Mouse (Mus musculus) stomach, embryonic 16.5 days (tissue): ENCODE measurements at regions not wholly inside any gene's neighbourhood (a gene's known extent, or its start where the extent isn't known, plus 50 kb on each side); places are given as distances from the start of the nearest gene placed in this dataset.

Experiments
- ATAC-seq: fragments of 200-750 bp; cut with Nextera tagmentation; 2 replicates; pipeline ENCODE4 v1.8.0; 2017; ENCODE audit warnings: moderate number of reproducible peaks, moderate TSS enrichment; ENCODE audit not compliant: insufficient read depth, low FRiP score
- H3K27ac ChIP-seq: fragments of 300-500 bp; sonication (generic); 2 replicates; pipeline ENCODE4 v1.5.1; 2014; ENCODE audit warnings: low read length
- H3K27me3 ChIP-seq: fragments of 300-500 bp; sonication (generic); 2 replicates; pipeline ENCODE4 v1.6.1; 2014; ENCODE audit warnings: low read length, control low read depth, mixed read lengths; ENCODE audit not compliant: control insufficient read depth, insufficient read depth
- H3K36me3 ChIP-seq: fragments of 300-500 bp; sonication (generic); 2 replicates; pipeline ENCODE4 v1.6.1; 2014; ENCODE audit warnings: low read length; ENCODE audit not compliant: control insufficient read depth, insufficient read depth
- H3K4me1 ChIP-seq: fragments of 300-500 bp; sonication (generic); 2 replicates; pipeline ENCODE4 v1.6.1; 2014; ENCODE audit warnings: low read length, control low read depth, mixed read lengths; ENCODE audit not compliant: control insufficient read depth, insufficient read depth
- H3K4me2 ChIP-seq: fragments of 300-500 bp; sonication (generic); 2 replicates; pipeline ENCODE4 v1.6.1; 2014; ENCODE audit warnings: low read depth, low read length, mixed read lengths
- H3K4me3 ChIP-seq: fragments of 300-500 bp; sonication (generic); replicated peaks from 2 replicates; pipeline ENCODE4 v1.5.1; 2014; ENCODE audit warnings: mild to moderate bottlenecking, low read length
- H3K9ac ChIP-seq: fragments of 300-500 bp; sonication (generic); 2 replicates; pipeline ENCODE4 v1.6.1; 2014; ENCODE audit warnings: low read length
- H3K9me3 ChIP-seq: fragments of 300-500 bp; sonication (generic); replicated peaks from 2 replicates; pipeline ENCODE4 v1.6.1; 2016; ENCODE audit warnings: low read length, control low read depth; ENCODE audit not compliant: control insufficient read depth
- WGBS: fragments of 180-500 bp; shearing (Covaris S2); extraction: QIAGEN DNeasy Blood & Tissue Kit; methylation state at CpG from one replicate; pipeline ENCODE4 v1.1.7; 2014; 5-methylcytosine and 5-hydroxymethylcytosine counted together

- Histone ChIP-seq H3K4me2 (no peak overlapping the region), H3K4me1 (no peaks in the 10 kb centered on the region), H3K27ac (no peak overlapping the region), H3K4me3 (no peak overlapping the region), H3K9me3 (no peaks in the 10 kb centered on the region), H3K9ac (no peak overlapping the region), H3K27me3 (no peaks in the 10 kb centered on the region), H3K36me3 (no peaks in the 10 kb centered on the region)
- WGBS = 68% methylated on average over 3 of the region's 3 CpGs
- ATAC-seq = no peak
These were observed 105.6 kb upstream of the Zc3h12c start for GRCm38 (mm10) chr9:52273994-52274393.

GRCm38 (mm10) chr9:52272668-52273067 is 104.3 kb upstream of the Zc3h12c start:
- Histone ChIP-seq H3K4me3 (no peak overlapping the region), H3K36me3 (no peaks in the 10 kb centered on the region), H3K4me1 (no peaks in the 10 kb centered on the region), H3K9ac (no peak overlapping the region), H3K27me3 (no peaks in the 10 kb centered on the region), H3K9me3 (no peaks in the 10 kb centered on the region), H3K27ac (no peak overlapping the region), H3K4me2 (no peak overlapping the region)
- WGBS = 65% methylated on average over 2 of the region's 2 CpGs
- no peak for ATAC-seq

DNA sequence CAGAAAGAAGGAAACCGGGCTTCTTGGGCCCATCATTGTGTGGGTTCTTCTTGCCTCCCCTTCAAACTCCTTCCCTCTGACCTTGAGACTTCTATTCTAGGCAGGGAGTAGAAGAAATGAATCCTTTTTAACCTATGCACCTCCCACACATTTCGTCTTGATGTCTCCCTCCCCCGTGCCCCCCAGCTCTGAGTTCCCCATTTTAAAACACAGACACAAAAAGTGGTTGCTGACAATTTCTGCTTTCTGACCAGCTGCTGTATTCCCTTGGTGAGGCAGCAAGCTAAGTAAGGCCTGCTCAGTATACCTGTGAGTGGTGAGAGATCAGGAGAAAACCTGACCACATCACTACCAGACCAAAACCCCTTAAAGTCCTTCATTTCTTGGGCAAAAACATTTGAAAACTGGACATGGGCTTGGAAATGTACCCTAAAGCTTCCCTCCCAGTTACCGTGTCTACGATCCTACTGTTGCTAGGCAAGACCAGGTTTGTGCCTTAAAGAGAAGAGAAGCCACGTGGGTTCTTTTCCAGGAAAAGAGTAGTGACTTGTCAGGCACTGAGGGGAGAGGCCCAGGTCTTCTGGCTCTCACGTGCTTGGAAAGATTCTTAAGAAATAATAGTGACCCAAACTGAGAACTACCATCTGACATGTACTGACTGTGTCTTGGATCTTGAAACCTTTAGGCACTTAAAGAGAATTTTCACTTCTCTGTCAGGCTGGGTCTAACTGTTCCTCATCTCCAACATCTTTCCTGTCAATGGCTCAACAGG is 103.2 kb upstream of the Zc3h12c start:
- Histone ChIP-seq H3K27ac (no peak overlapping the region), H3K4me1 (no peaks in the 10 kb centered on the region), H3K4me2 (no peak overlapping the region), H3K36me3 (no peaks in the 10 kb centered on the region), H3K9ac (no peak overlapping the region), H3K9me3 (no peaks in the 10 kb centered on the region), H3K4me3 (no peak overlapping the region), H3K27me3 (no peaks in the 10 kb centered on the region)
- WGBS = 81% methylated on average over 7 of the region's 7 CpGs
- ATAC-seq = no peak

GRCm38 (mm10) chr9:52261538-52261937 is 93.2 kb upstream of the Zc3h12c start:
- Histone ChIP-seq H3K4me3 (no peak overlapping the region), H3K4me1 (no peaks in the 10 kb centered on the region), H3K9ac (no peak overlapping the region), H3K27ac (no peak overlapping the region), H3K9me3 (no peaks in the 10 kb centered on the region), H3K36me3 (no peaks in the 10 kb centered on the region), H3K27me3 (no peaks in the 10 kb centered on the region), H3K4me2 (no peak overlapping the region)
- WGBS = 90% methylated on average over 2 of the region's 2 CpGs
- no peak for ATAC-seq

DNA sequence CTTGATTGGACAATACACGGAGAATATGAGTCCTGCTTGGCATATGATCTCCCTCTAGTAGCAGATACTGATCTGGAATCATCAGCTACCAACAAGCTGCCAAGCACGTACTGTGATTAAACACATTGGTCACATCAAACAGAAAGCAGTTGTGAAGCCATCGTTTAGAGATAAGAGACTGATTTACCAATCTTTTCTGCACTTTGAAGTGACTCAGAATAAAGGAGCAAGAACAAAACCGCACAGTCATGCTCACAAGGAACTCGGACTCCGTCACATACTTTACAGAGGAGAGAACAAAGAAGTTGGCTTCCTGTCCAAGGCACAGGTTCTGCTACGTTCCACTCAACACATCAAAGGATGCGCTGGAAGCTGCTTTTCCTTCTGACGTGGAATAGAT is 91.1 kb upstream of the Zc3h12c start:
- no peak overlapping the region for H3K9ac ChIP-seq
- no peak overlapping the region for H3K4me2 ChIP-seq
- no peak overlapping the region for H3K4me3 ChIP-seq
- no peaks in the 10 kb centered on the region for H3K36me3 ChIP-seq
- H3K4me1 ChIP-seq = no peaks in the 10 kb centered on the region
- ATAC-seq = no peak
- no peaks in the 10 kb centered on the region for H3K9me3 ChIP-seq
- no peak overlapping the region for H3K27ac ChIP-seq
- H3K27me3 ChIP-seq = no peaks in the 10 kb centered on the region
- 56% methylated on average over 9 of the region's 9 CpGs for WGBS

DNA sequence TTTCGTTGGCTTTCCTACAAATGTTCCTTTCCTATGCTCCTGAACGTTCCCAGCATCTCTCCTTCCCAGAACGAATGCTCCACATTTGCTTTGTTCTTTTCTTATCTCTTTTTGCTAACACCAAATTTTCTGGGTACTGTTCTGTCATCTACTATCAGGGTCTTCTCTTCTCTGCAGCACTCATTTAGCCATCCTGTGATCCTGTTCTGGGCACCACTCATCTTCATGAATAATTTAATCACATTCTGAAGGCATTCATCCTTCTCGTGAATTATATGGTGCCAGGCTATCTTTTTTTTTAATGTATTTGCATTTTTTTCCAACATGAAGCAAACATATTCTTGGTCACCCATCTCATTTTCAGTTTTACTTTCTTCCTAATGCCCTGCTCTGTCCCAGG is 87.3 kb upstream of the Zc3h12c start:
- Histone ChIP-seq H3K27me3 (no peaks in the 10 kb centered on the region), H3K27ac (no peak overlapping the region), H3K9ac (no peak overlapping the region), H3K4me3 (no peak overlapping the region), H3K9me3 (no peaks in the 10 kb centered on the region), H3K36me3 (no peaks in the 10 kb centered on the region), H3K4me2 (no peak overlapping the region), H3K4me1 (no peaks in the 10 kb centered on the region)
- no peak for ATAC-seq
- 66% methylated on average over 4 of the region's 4 CpGs for WGBS

- no peak for ATAC-seq
- Histone ChIP-seq H3K4me2 (no peak overlapping the region), H3K9me3 (no peaks in the 10 kb centered on the region), H3K27ac (no peak overlapping the region), H3K4me3 (no peak overlapping the region), H3K36me3 (no peaks in the 10 kb centered on the region), H3K27me3 (no peaks in the 10 kb centered on the region), H3K9ac (no peak overlapping the region), H3K4me1 (no peaks in the 10 kb centered on the region)
- 60% methylated on average over 6 of the region's 6 CpGs for WGBS
These were observed 86.1 kb upstream of the Zc3h12c start for GRCm38 (mm10) chr9:52254475-52254874.

DNA sequence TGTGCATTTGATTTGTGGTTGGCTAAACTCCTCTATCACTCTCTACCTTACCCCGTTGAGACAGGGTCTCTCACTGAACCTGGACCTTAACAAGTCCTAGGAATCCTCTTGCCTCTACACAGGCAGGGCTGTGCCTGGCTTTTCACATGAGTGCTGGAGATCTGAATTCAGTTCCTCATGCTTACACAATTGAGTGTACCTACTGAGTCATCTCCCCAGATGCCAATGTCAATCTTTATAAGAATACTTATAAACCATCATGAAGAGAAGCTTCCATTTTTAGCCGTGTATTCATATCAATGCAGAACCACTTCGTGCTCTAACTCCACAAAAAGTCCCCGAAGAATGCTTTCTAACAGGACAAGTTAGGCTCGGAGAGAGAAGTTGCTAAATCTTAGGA is 83.1 kb upstream of the Zc3h12c start:
- H3K36me3 ChIP-seq = no peaks in the 10 kb centered on the region
- ATAC-seq = no peak
- H3K9me3 ChIP-seq = no peaks in the 10 kb centered on the region
- H3K27ac ChIP-seq = no peak overlapping the region
- no peak overlapping the region for H3K4me3 ChIP-seq
- H3K4me2 ChIP-seq = no peak overlapping the region
- no peak overlapping the region for H3K9ac ChIP-seq
- H3K4me1 ChIP-seq = no peaks in the 10 kb centered on the region
- 83% methylated on average over 5 of the region's 5 CpGs for WGBS
- no peaks in the 10 kb centered on the region for H3K27me3 ChIP-seq

- Histone ChIP-seq H3K27me3 (no peaks in the 10 kb centered on the region), H3K4me1 (no peaks in the 10 kb centered on the region), H3K4me2 (no peak overlapping the region), H3K27ac (no peak overlapping the region), H3K4me3 (no peak overlapping the region), H3K9ac (no peak overlapping the region), H3K9me3 (no peaks in the 10 kb centered on the region), H3K36me3 (no peaks in the 10 kb centered on the region)
- no peak for ATAC-seq
- 79% methylated on average over 1 of the region's 1 CpGs for WGBS
These were observed 78.3 kb upstream of the Zc3h12c start for GRCm38 (mm10) chr9:52246712-52247111.
